Mouse (Mus musculus) midbrain, embryonic 16.5 days (tissue): ENCODE measurements at regions not wholly inside any gene's neighbourhood (a gene's known extent, or its start where the extent isn't known, plus 50 kb on each side); places are given as distances from the start of the nearest gene placed in this dataset.

Source experiments
- ATAC-seq: fragments of 200-750 bp; cut with Nextera tagmentation; 2 replicates; pipeline ENCODE4 v1.8.0; 2017; ENCODE audit warnings: moderate TSS enrichment
- H3K27ac ChIP-seq: fragments of 300-500 bp; sonication (generic); 2 replicates; pipeline ENCODE4 v1.5.1; 2014; ENCODE audit warnings: mild to moderate bottlenecking, low read length, mixed read lengths
- H3K27me3 ChIP-seq: fragments of 300-500 bp; sonication (generic); 2 replicates; pipeline ENCODE4 v1.6.1; 2014; ENCODE audit warnings: low read depth, low read length, mixed read lengths; ENCODE audit not compliant: control insufficient read depth, insufficient read depth
- H3K36me3 ChIP-seq: fragments of 300-500 bp; sonication (generic); 2 replicates; pipeline ENCODE4 v1.6.1; 2014; ENCODE audit warnings: mild to moderate bottlenecking, low read length, moderate library complexity, mixed read lengths; ENCODE audit not compliant: control insufficient read depth, insufficient read depth
- H3K4me1 ChIP-seq: fragments of 300-500 bp; sonication (generic); 2 replicates; pipeline ENCODE4 v1.6.1; 2014; ENCODE audit warnings: mild to moderate bottlenecking, low read length, mixed read lengths; ENCODE audit not compliant: control insufficient read depth, insufficient read depth
- H3K4me2 ChIP-seq: fragments of 300-500 bp; sonication (generic); 2 replicates; pipeline ENCODE4 v1.6.1; 2014; ENCODE audit warnings: mild to moderate bottlenecking, low read length, mixed read lengths
- H3K4me3 ChIP-seq: fragments of 300-500 bp; sonication (generic); 2 replicates; pipeline ENCODE4 v1.5.1; 2014; ENCODE audit warnings: low read depth, mild to moderate bottlenecking, low read length, moderate library complexity, mixed read lengths
- H3K9ac ChIP-seq: fragments of 300-500 bp; sonication (generic); 2 replicates; pipeline ENCODE4 v1.6.1; 2014; ENCODE audit warnings: low read depth, low read length, mixed read lengths
- H3K9me3 ChIP-seq: fragments of 300-500 bp; sonication (generic); replicated peaks from 2 replicates; pipeline ENCODE4 v1.6.1; 2014; ENCODE audit warnings: mild to moderate bottlenecking, low read length, mixed read lengths; ENCODE audit not compliant: control insufficient read depth, poor library complexity, severe bottlenecking
- WGBS: fragments of 180-500 bp; shearing (Covaris S2); extraction: QIAGEN DNeasy Blood & Tissue Kit; methylation state at CpG from one replicate; pipeline ENCODE4 v1.1.7; 2014; 5-methylcytosine and 5-hydroxymethylcytosine counted together

DNA sequence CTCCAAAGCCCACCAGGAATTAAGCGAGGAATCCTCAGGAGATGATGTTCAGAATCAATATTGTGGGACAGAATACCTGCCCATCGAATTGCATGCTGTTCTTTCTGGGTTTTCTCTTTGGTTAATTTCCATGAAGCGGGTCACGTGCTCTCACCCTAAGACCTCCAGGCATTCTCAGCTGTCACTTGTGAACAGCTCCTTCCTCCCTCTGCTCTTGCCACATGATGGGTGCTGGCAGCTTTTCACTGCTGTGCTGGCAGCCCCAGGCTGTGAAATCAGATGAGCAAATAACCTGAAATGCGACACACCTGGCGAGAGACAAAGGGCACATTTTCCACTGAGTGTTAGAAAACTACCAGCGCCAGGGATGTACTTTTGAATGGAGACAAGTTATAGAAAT, 207.8 kb upstream of the Pitrm1 start:
- peak; percentile 70 for ATAC-seq
- no peak overlapping the region for H3K9ac ChIP-seq
- no peaks in the 10 kb centered on the region for H3K4me1 ChIP-seq
- no peaks in the 10 kb centered on the region for H3K36me3 ChIP-seq
- WGBS = 72% methylated on average over 7 of the region's 7 CpGs
- H3K4me3 ChIP-seq = no peak overlapping the region
- H3K27ac ChIP-seq = no peak overlapping the region
- H3K9me3 ChIP-seq = no peaks in the 10 kb centered on the region
- H3K27me3 ChIP-seq = no peaks in the 10 kb centered on the region
- no peak overlapping the region for H3K4me2 ChIP-seq

DNA sequence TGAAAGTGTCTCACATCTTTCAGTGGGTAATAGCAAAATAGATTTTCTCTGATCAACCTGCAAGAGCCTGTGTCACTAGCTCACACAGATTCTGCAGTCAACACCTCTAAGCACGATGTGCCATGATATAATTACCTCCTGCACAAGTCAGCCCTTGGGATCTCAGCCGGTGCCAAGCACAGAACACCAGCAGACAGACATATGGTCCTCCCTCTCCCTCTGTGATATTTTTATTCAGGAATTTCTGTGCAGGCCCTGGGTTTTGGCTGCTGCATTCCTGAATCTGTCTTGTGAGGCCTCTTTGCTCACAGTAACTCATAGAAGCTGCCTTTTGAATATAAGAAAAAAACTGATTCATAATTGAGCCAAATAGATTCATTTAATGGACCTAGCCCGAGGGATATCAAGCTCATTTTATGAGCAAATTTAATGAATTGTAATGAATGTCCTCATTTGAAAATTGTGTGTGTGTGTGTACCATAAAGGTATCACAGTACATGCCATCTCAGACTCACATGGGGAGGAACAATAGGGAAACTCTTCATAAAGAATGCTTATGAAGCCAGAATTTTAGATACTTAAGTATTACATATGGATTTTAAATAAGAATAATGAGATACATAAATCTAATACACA, 206.7 kb upstream of the Pitrm1 start:
- WGBS = 58% methylated on average over 3 of the region's 3 CpGs
- ATAC-seq = 0 out of 2 replicates have a peak, but pooled peaks have one; percentile 32
- Histone ChIP-seq H3K27ac (no peak overlapping the region), H3K9me3 (no peaks in the 10 kb centered on the region), H3K9ac (no peak overlapping the region), H3K4me1 (no peaks in the 10 kb centered on the region), H3K4me3 (no peak overlapping the region), H3K36me3 (no peaks in the 10 kb centered on the region), H3K27me3 (no peaks in the 10 kb centered on the region), H3K4me2 (no peak overlapping the region)

DNA sequence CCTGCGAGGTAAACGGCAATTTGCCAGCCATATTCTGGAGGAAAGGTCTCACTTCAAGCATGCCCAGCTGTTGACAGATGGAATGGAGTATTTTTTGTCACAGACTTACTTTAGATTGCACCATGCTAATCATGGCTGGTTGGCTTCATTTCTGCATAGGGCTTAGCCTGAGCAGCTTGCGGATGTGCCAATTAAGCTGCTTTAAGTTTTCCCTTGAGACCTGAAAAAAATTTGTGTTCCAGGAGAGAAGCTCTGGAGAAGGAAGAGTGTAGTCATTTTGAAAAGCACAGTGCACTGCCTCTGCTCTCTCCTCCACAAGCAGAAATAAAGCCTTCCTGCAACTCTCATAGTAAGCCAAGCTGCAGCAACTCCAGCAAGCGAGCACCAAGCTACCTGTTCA, 182.8 kb upstream of the Pitrm1 start:
- H3K4me1 ChIP-seq = no peaks in the 10 kb centered on the region
- ATAC-seq = no peak
- H3K4me2 ChIP-seq = no peak overlapping the region
- no peaks in the 10 kb centered on the region for H3K9me3 ChIP-seq
- H3K27me3 ChIP-seq = no peaks in the 10 kb centered on the region
- H3K36me3 ChIP-seq = no peaks in the 10 kb centered on the region
- H3K4me3 ChIP-seq = no peak overlapping the region
- H3K9ac ChIP-seq = no peak overlapping the region
- H3K27ac ChIP-seq = no peak overlapping the region
- 75% methylated on average over 4 of the region's 4 CpGs for WGBS

DNA sequence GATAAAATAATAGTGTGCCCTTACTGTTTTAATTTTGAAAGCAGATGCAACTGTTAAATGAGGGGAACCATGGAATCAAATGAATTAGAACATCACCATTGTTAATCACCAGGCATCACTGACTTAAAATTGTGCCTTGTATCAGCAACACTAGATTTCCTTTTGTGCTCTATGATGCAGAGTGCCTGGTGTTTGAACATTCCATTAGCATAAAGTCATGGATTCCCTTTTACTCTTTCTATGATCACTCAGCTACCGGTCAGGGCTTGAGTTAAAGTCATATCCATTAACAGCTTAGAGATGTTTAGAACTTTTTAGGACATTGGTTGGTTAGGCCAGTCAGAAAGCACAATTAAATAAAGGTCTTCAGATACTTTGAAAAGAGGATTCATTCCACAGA, 180.3 kb upstream of the Pitrm1 start:
- WGBS = 70% methylated on average over 1 of the region's 1 CpGs

DNA sequence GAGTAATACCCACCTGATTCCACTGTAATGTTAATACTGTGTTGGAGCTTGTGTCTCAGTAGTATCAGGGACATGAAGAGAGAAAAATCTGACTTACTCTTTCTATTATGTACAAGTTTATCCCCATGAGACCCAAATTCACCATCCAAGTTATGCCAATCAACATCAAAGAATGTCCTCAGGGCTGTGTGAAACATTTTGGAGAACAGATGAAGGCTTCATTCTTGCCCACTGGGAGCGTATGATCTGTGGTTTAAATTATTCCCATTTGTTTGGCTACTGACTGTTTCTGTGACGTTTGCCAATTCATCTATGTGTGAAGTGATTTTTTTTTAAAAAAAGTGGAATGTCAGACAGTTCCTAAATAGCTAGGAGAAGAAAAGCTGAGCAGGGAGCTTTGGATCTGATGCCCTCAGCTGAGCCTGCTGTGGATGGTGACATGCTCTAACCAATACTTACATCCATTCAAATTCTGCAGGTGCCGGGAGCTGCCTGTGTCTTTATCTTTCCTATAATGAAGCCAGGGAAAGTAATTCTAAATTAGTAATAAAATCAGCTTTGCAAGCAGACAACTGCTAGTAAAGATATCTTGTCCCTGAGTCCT, 173.3 kb upstream of the Pitrm1 start:
- peak; percentile 56; the same call in 1 of the 2 replicates for ATAC-seq
- Histone ChIP-seq H3K36me3 (no peaks in the 10 kb centered on the region), H3K4me1 (no peaks in the 10 kb centered on the region), H3K4me2 (no peak overlapping the region), H3K4me3 (no peak overlapping the region), H3K27ac (no peak overlapping the region), H3K27me3 (no peaks in the 10 kb centered on the region), H3K9ac (no peak overlapping the region), H3K9me3 (no peaks in the 10 kb centered on the region)
- 65% methylated on average over 3 of the region's 3 CpGs for WGBS

More for the DNA sequence above, 180.3 kb upstream of the Pitrm1 start:
- H3K27me3 ChIP-seq = no peaks in the 10 kb centered on the region
- H3K4me2 ChIP-seq = no peak overlapping the region
- no peak overlapping the region for H3K9ac ChIP-seq
- no peaks in the 10 kb centered on the region for H3K36me3 ChIP-seq
- no peaks in the 10 kb centered on the region for H3K4me1 ChIP-seq
- no peak for ATAC-seq
- no peaks in the 10 kb centered on the region for H3K9me3 ChIP-seq
- H3K27ac ChIP-seq = no peak overlapping the region
- H3K4me3 ChIP-seq = no peak overlapping the region

DNA sequence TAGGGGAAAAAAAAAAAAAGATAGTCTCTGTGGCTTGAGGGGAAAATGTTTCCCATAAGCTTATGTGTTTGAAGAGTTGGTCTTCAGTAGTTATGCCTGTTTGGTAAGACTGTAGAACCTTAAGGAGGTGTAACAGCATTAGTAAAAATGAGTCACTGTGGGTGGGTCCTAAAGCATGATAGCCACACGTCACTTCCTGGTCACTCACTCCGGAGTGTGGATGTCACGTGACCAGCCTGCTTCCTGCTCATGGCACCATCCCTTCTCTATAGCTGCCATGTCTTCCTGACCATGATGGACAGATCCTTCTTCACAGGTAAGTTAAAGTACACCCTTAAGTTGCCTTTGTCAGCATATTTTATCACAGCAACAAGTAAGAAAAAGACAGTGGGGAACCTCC, 170.0 kb upstream of the Pitrm1 start:
- WGBS = 89% methylated on average over 3 of the region's 3 CpGs
- ATAC-seq = no peak

DNA sequence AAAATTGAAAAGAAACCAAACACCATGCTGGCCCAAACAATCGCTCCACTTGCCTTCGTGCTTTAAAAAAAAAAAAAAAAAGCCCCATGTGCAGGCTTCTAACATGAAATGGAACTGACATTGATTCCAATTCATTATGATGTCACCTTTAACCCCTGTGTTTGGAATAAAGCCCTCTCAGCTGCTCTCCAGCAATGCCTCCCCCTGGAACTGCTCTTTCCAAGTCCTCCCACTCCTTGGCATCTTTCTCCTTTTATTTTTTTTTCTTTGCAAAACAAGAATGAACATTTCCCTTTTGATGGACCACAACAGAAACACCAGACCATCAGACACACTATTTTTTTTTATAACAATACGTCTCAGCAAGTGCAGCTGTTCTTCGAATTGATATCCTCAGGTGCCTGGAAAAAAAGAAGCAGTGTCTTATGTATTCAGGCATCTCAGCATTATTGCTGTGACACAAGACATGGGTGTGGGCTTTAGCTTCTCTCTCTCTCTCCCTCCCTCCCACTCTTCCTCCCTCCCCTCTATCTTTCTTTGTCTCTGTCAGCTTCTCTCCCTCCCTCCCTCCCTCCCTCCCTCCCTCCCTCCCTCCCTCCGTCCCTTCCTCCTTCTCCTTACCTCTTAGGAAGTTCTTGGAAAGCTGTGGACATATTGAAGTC, 152.3 kb upstream of the Pitrm1 start:
- 25% methylated on average over 4 of the region's 5 CpGs for WGBS
- no peaks in the 10 kb centered on the region for H3K9me3 ChIP-seq
- peak; percentile 39; the same call in 1 of the 2 replicates for ATAC-seq
- no peaks in the 10 kb centered on the region for H3K36me3 ChIP-seq
- H3K27ac ChIP-seq = no peak overlapping the region
- no peak overlapping the region for H3K4me3 ChIP-seq
- peaks cover 3% of the 10 kb centered on the region; the same call in 1 of the 2 replicates for H3K4me1 ChIP-seq
- no peaks in the 10 kb centered on the region for H3K27me3 ChIP-seq
- H3K4me2 ChIP-seq = no peak overlapping the region
- no peak overlapping the region for H3K9ac ChIP-seq

More for the DNA sequence above, 170.0 kb upstream of the Pitrm1 start:
- no peak overlapping the region for H3K9ac ChIP-seq
- no peaks in the 10 kb centered on the region for H3K27me3 ChIP-seq
- no peaks in the 10 kb centered on the region for H3K4me1 ChIP-seq
- no peaks in the 10 kb centered on the region for H3K9me3 ChIP-seq
- H3K36me3 ChIP-seq = no peaks in the 10 kb centered on the region
- no peak overlapping the region for H3K4me3 ChIP-seq
- no peak overlapping the region for H3K27ac ChIP-seq
- H3K4me2 ChIP-seq = no peak overlapping the region

DNA sequence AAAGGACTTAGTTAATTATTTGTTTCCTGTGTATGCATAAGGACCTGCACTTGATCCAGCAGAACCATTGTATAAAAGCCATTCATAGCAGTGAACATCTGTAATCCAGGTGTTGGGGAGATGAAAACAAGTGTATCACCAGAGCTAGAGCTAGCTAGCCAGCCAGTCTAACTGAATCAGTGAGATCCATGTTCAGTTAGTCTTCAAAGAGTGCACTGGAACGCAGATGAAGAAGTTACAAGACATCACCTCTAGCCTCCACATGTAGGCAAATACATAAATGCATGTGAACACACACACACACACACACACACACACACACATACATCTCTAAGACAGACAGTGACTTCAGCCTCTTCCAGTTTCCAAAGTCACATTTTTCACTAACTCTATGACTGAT, 150.3 kb upstream of the Pitrm1 start:
- Histone ChIP-seq H3K9ac (no peak overlapping the region), H3K27ac (no peak overlapping the region), H3K9me3 (no peaks in the 10 kb centered on the region), H3K27me3 (no peaks in the 10 kb centered on the region), H3K36me3 (no peaks in the 10 kb centered on the region), H3K4me3 (no peak overlapping the region), H3K4me2 (no peak overlapping the region), H3K4me1 (peaks cover 3% of the 10 kb centered on the region; the same call in 1 of the 2 replicates)
- ATAC-seq = no peak
- WGBS = 95% methylated on average over 1 of the region's 1 CpGs

DNA sequence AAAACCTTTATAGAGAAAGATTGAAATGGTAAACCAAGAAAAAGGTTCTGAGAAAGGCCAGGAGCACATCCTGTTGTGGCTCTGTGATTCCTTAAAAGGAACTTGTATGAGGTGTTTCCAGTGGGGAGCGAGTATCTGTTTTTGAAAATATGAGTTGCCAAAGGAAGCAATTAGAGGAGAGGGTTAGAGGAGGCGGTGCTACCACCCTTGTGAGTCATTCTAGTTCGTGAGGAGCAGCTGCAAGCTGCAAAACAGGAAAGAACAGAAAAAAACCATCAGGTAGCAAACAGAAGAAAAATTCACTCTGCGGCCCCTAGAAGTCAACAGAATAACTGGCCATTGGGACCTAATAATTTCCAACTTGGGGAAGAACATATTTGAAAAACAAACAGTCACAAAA, 116.1 kb upstream of the Pitrm1 start:
- no peak overlapping the region for H3K27ac ChIP-seq
- H3K4me3 ChIP-seq = no peak overlapping the region
- no peaks in the 10 kb centered on the region for H3K27me3 ChIP-seq
- no peaks in the 10 kb centered on the region for H3K9me3 ChIP-seq
- ATAC-seq = no peak
- 76% methylated on average over 4 of the region's 4 CpGs for WGBS
- no peak overlapping the region for H3K9ac ChIP-seq
- H3K4me2 ChIP-seq = no peak overlapping the region
- H3K36me3 ChIP-seq = no peaks in the 10 kb centered on the region
- no peaks in the 10 kb centered on the region for H3K4me1 ChIP-seq
